Mouse (Mus musculus): ENCODE data around the gene Psenen.

DNA sequence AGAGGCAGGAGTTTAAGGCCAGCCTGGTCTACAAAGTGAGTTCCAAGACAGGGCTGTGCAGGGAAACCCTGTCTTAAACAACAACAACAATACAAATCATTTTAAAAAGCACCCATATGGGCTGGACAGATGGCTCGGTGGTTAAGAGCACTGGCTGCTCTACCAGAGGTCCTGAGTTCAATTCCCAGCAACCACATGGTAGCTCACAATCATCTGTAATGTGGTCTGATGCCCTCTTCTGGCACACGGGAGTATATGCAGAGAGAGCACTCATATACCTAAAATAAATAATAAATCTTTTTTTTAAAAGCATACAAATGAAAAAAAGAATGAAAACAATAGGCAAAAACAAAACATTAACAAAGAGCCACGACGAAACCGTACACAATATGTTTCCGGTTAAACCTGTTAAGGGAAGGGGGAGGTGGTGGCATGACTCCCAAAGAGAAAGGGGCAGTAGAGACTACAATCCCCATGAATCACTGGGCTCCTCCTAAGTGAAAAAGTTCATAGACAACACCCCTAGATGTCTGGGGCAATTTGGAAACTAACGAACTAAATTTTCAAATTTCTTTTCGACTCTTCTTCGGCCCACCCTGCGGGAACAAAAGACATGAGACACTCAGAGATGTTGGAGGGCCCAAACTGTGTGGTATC lies 11.9 kb downstream of the Psenen start:
- no peak for TF ChIP-seq CTCF (IDR thresholded peaks at IDR 0.05; ENCODE audit: borderline replicate concordance, insufficient read depth, low read length)
- no peak for TF ChIP-seq POLR2A (IDR thresholded peaks at IDR 0.05; ENCODE audit: low read depth, low read length)

All from embryonic fibroblast, embryonic 13.5 days (primary cell).